Mouse (Mus musculus) layer of hippocampus, postnatal 14 days (tissue): Measurements from ENCODE around the gene Neu2. TPM values are rescaled to one million over a fixed set of nuclear protein-coding genes. Genes with fewer than 3 reads are reported as not detected.

Experiments
- DNase-seq, 2 experiments: peaks; one replicate each; pipeline ENCODE4 v3.0.0; 2021 to 2022; ENCODE audit warnings: low spot score in 2 of 2, mixed read lengths in 1 of 2
- total RNA-seq, 2 experiments: library from RNA; stranded (reverse); gene quantifications; 2 replicates each; pipeline ENCODE4 v1.2.3; 2021

The Neu2 gene
- total RNA-seq, 2 experiments from 2014 or later = 0.30 TPM; not detected in 1

GRCm38 (mm10) chr1:87645041-87645440 is 135.4 kb downstream of the Neu2 start:
- no peak for DNase-seq

DNA sequence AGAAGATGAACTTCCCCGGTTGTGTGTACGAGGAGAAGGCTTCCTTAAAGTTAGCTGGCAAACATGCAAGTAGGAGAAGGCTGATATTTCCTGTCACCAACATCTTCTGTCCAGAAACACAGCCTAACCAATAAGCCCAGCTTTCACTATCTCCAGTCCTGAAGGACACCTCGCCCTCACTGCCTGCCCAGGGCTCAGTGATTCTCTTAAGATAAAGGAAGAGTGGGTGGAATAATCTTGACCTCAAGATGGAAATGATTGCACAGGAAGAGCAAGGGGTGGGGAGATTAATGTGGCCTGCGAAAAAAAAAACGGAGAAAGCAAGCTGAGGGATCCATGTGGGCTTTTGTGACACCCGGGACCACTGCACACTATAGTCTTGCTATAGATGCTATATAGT is 136.1 kb downstream of the Neu2 start:
- no peak for DNase-seq

Other genes with a start within 250 kb of the Neu2 start
- 1 to 10 TPM; 5.4 to 6.8 TPM for gene Efhd1, start 245.5 kb upstream of the Neu2 start, total RNA-seq
- gene Gigyf2, start 182.9 kb upstream of the Neu2 start, total RNA-seq = 10 to 100 TPM; 83.6 to 85.5 TPM
- gene Kcnj13, start 115.2 kb upstream of the Neu2 start, total RNA-seq = 10 to 100 TPM in 1 of 2 experiments, 1 to 10 TPM in 1; 1.0 to 14.5 TPM
- not detected for gene Snorc, start 39.6 kb upstream of the Neu2 start, total RNA-seq
- gene Ngef, start 64.0 kb downstream of the Neu2 start, total RNA-seq = 10 to 100 TPM; 60.3 to 71.2 TPM
- 10 to 100 TPM; 21.0 to 21.3 TPM for gene Inpp5d, start 110.4 kb downstream of the Neu2 start, total RNA-seq
- 10 to 100 TPM; 53.9 to 61.1 TPM for gene Atg16l1, start 246.0 kb downstream of the Neu2 start, total RNA-seq